Mouse (Mus musculus): Measurements from ENCODE around the gene Kmt2c. TPM values are rescaled to one million over a fixed set of nuclear protein-coding genes. Genes with fewer than 3 reads are reported as not detected.

The Kmt2c gene
- polyA plus RNA-seq, 2 experiments: 7.1 TPM

GRCm38 (mm10) chr5:25528851-25529528, 30.4 kb upstream of the Kmt2c start:
- ATAC-seq (ENCODE audit: insufficient read depth) (peak; percentile 41), DNase-seq (ENCODE audit: low read depth in 3 of 3, low spot score in 3 of 3) (peak in 1 of 3 experiments; percentile 9)
- WGBS (ENCODE audit: insufficient replicate concordance): 7% methylated on average over 22 of the region's 22 CpGs

GRCm38 (mm10) chr5:25527971-25528370, 29.4 kb upstream of the Kmt2c start:
- DNase-seq (ENCODE audit: low read depth in 3 of 3, low spot score in 3 of 3) (no peak), ATAC-seq (ENCODE audit: insufficient read depth) (no peak)
- WGBS (ENCODE audit: insufficient replicate concordance): 93% methylated on average over 1 of the region's 1 CpGs
- TF ChIP-seq EP300 (IDR thresholded peaks at IDR 0.05; ENCODE audit: low read depth) (no peak), CTCF (IDR thresholded peaks at IDR 0.05; ENCODE audit: low read depth) (no peak)
- Histone ChIP-seq H3K27me3 (ENCODE audit: control insufficient read depth, insufficient read depth, low read length) (no peaks in the 10 kb centered on the region), H3K4me3 (ENCODE audit: insufficient read depth in 1 of 2, low read depth in 2 of 2, low read length in 2 of 2) (no peak overlapping the region), H3K9me3 (ENCODE audit: control insufficient read depth, low read length) (no peaks in the 10 kb centered on the region), H3K9ac (replicated peaks) (no peak overlapping the region), H3K4me1 (replicated peaks; ENCODE audit: control insufficient read depth in 2 of 2, insufficient read depth in 2 of 2, low read length in 1 of 2) (peaks cover 9 to 18% of the 10 kb centered on the region in 2 experiments), H3K27ac (no peak overlapping the region), H3K4me2 (ENCODE audit: low read depth) (no peak overlapping the region), H3K36me3 (replicated peaks; ENCODE audit: control insufficient read depth, insufficient read depth, low read depth) (no peaks in the 10 kb centered on the region)

More at GRCm38 (mm10) chr5:25528851-25529528, 30.4 kb upstream of the Kmt2c start:
- no peak for TF ChIP-seq EP300 (IDR thresholded peaks at IDR 0.05; ENCODE audit: low read depth)
- TF ChIP-seq CTCF (IDR thresholded peaks at IDR 0.05; ENCODE audit: low read depth): no peak
- H3K27ac ChIP-seq: peak overlapping the region; percentile 59
- peaks cover 12 to 21% of the 10 kb centered on the region in 2 experiments for H3K4me1 ChIP-seq (replicated peaks; ENCODE audit: control insufficient read depth in 2 of 2, insufficient read depth in 2 of 2, low read length in 1 of 2)
- H3K9me3 ChIP-seq (ENCODE audit: control insufficient read depth, low read length): no peaks in the 10 kb centered on the region
- no peaks in the 10 kb centered on the region for H3K36me3 ChIP-seq (replicated peaks; ENCODE audit: control insufficient read depth, insufficient read depth, low read depth)
- peak overlapping the region; percentile 83 to 84 for H3K4me3 ChIP-seq (ENCODE audit: insufficient read depth in 1 of 2, low read depth in 2 of 2, low read length in 2 of 2)
- H3K27me3 ChIP-seq (ENCODE audit: control insufficient read depth, insufficient read depth, low read length): no peaks in the 10 kb centered on the region
- peak overlapping the region; percentile 85 for H3K4me2 ChIP-seq (ENCODE audit: low read depth)
- peak overlapping the region; percentile 72 for H3K9ac ChIP-seq (replicated peaks)

- 71% methylated on average over 4 of the region's 4 CpGs for WGBS (ENCODE audit: insufficient replicate concordance)
- no peak for DNase-seq (ENCODE audit: low read depth in 3 of 3, low spot score in 3 of 3)
- no peak overlapping the region for H3K27ac ChIP-seq
Observed at GRCm38 (mm10) chr5:25526926-25527325, 28.3 kb upstream of the Kmt2c start.

GRCm38 (mm10) chr5:25526116-25526515, 27.5 kb upstream of the Kmt2c start:
- WGBS (ENCODE audit: insufficient replicate concordance): 36% methylated on average over 5 of the region's 5 CpGs
- no peak overlapping the region for H3K9ac ChIP-seq (replicated peaks)
- no peak overlapping the region for H3K4me3 ChIP-seq (ENCODE audit: insufficient read depth in 1 of 2, low read depth in 2 of 2, low read length in 2 of 2)
- no peaks in the 10 kb centered on the region for H3K9me3 ChIP-seq (ENCODE audit: control insufficient read depth, low read length)
- H3K4me2 ChIP-seq (ENCODE audit: low read depth): no peak overlapping the region
- TF ChIP-seq EP300 (IDR thresholded peaks at IDR 0.05; ENCODE audit: low read depth) (no peak), CTCF (IDR thresholded peaks at IDR 0.05; ENCODE audit: low read depth) (no peak)
- no peaks in the 10 kb centered on the region for H3K36me3 ChIP-seq (replicated peaks; ENCODE audit: control insufficient read depth, insufficient read depth, low read depth)
- no peak for ATAC-seq (ENCODE audit: insufficient read depth)
- H3K27me3 ChIP-seq (ENCODE audit: control insufficient read depth, insufficient read depth, low read length): no peaks in the 10 kb centered on the region
- no peak overlapping the region for H3K27ac ChIP-seq
- DNase-seq (ENCODE audit: low read depth in 3 of 3, low spot score in 3 of 3): no peak
- peaks cover 4 to 13% of the 10 kb centered on the region in 2 experiments; a peak in 3 of 4 replicates for H3K4me1 ChIP-seq (replicated peaks; ENCODE audit: control insufficient read depth in 2 of 2, insufficient read depth in 2 of 2, low read length in 1 of 2)

More at GRCm38 (mm10) chr5:25526926-25527325, 28.3 kb upstream of the Kmt2c start:
- ATAC-seq (ENCODE audit: insufficient read depth): no peak
- no peaks in the 10 kb centered on the region for H3K9me3 ChIP-seq (ENCODE audit: control insufficient read depth, low read length)
- no peak overlapping the region for H3K4me3 ChIP-seq (ENCODE audit: insufficient read depth in 1 of 2, low read depth in 2 of 2, low read length in 2 of 2)
- H3K4me1 ChIP-seq (replicated peaks; ENCODE audit: control insufficient read depth in 2 of 2, insufficient read depth in 2 of 2, low read length in 1 of 2): peaks cover 4 to 13% of the 10 kb centered on the region in 2 experiments; a peak in 3 of 4 replicates
- H3K27me3 ChIP-seq (ENCODE audit: control insufficient read depth, insufficient read depth, low read length): no peaks in the 10 kb centered on the region
- TF ChIP-seq EP300 (IDR thresholded peaks at IDR 0.05; ENCODE audit: low read depth) (no peak), CTCF (IDR thresholded peaks at IDR 0.05; ENCODE audit: low read depth) (no peak)
- no peak overlapping the region for H3K4me2 ChIP-seq (ENCODE audit: low read depth)
- H3K9ac ChIP-seq (replicated peaks): no peak overlapping the region
- no peaks in the 10 kb centered on the region for H3K36me3 ChIP-seq (replicated peaks; ENCODE audit: control insufficient read depth, insufficient read depth, low read depth)

- no peaks in the 10 kb centered on the region for H3K9me3 ChIP-seq (ENCODE audit: control insufficient read depth, low read length)
- H3K36me3 ChIP-seq (replicated peaks; ENCODE audit: control insufficient read depth, insufficient read depth, low read depth): no peaks in the 10 kb centered on the region
- H3K27ac ChIP-seq: no peak overlapping the region
- H3K27me3 ChIP-seq (ENCODE audit: control insufficient read depth, insufficient read depth, low read length): no peaks in the 10 kb centered on the region
- TF ChIP-seq CTCF (IDR thresholded peaks at IDR 0.05; ENCODE audit: low read depth): no peak
- no peak for TF ChIP-seq EP300 (IDR thresholded peaks at IDR 0.05; ENCODE audit: low read depth)
- peaks cover 4 to 5% of the 10 kb centered on the region in 2 experiments; a peak in 3 of 4 replicates for H3K4me1 ChIP-seq (replicated peaks; ENCODE audit: control insufficient read depth in 2 of 2, insufficient read depth in 2 of 2, low read length in 1 of 2)
- no peak overlapping the region for H3K4me2 ChIP-seq (ENCODE audit: low read depth)
- WGBS (ENCODE audit: insufficient replicate concordance): 54% methylated on average over 5 of the region's 5 CpGs
- ATAC-seq (ENCODE audit: insufficient read depth): no peak
- DNase-seq (ENCODE audit: low read depth in 3 of 3, low spot score in 3 of 3): no peak
- no peak overlapping the region for H3K9ac ChIP-seq (replicated peaks)
- no peak overlapping the region for H3K4me3 ChIP-seq (ENCODE audit: insufficient read depth in 1 of 2, low read depth in 2 of 2, low read length in 2 of 2)
Observed at GRCm38 (mm10) chr5:25521461-25521860, 22.9 kb upstream of the Kmt2c start.

All from liver, embryonic 14.5 days (tissue).